Mouse (Mus musculus) gastrocnemius, postnatal 4 days (tissue): ENCODE measurements at regions not wholly inside any gene's neighbourhood (a gene's known extent, or its start where the extent isn't known, plus 50 kb on each side); places are given as distances from the start of the nearest gene placed in this dataset.
"Not testable (repeated sequence)": the region's sequence is repeated elsewhere in the genome, so short reads cannot be mapped to it uniquely, and the experiment has no call there.

Experiments used
- DNase-seq, 2 experiments: peaks; one replicate each; pipeline ENCODE4 v3.0.0; 2021 to 2022; ENCODE audit warnings: low spot score in 2 of 2, mixed read lengths in 2 of 2

DNA sequence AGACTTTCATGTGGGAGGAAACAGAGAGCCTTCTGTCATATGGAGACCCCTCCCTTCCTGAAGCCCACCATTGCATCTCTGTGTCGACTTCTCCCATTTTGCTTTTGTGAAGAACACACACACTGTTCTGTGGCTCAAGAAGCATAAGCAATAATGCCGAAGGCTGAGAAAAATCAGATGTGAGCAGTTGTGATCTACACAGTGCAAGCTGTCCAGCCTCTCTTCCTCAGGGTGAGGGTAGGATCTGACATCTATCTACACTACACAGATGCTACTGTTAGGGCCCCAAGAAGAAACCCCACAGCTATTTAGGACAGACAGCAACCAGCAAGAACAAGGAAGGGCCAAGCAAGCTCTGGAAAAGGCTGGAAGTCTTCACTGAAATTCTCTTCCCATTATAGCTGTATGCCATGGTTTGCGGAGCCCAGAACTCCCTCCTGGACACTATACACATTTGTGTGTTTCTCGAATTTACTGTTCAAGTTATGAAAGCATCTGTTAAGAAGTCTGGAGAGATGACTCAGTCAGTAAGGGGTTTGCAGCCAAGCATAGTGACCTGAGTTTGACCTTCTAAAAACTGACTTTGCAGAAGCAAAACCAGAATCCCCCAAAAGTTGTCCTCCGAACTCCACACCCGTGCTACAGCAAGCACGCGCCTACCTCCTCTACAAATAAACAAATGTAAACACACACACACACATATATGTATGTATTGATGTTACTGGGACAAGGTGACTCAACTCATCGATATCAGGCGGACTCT is 218.3 kb upstream of the Sesn3 start:
- DNase-seq, result no peak

DNA sequence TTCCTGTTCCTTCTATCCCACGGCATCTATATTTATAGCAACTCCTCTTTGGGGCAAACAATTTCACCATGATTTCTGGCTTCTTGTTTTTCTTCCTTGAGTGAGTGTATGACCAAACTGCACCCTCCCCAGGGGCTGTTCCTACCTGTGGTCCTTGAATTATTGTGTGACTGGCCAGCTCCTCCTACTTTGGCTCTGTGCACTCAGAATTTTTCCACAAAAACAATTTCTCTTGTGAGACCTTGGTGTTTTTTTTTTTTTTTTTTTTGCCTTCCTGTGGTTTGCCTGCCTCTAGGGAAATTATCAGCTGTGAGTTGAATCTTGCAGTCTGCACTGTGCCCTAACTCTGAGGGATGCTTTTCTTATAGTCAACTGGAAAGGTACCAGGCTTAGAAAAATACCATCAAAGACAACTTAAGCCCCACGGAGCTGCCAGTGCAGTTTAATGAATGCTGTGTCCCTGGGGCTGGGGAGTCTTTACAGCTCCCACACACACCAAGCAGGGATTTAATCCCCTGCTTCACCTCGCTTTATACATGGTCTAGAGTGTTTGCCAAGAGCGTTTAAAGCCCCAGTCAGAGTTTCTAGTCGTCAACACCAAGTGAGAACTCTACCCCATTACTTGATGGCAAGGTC is 216.2 kb upstream of the Sesn3 start:
- DNase-seq, result no peak

DNA sequence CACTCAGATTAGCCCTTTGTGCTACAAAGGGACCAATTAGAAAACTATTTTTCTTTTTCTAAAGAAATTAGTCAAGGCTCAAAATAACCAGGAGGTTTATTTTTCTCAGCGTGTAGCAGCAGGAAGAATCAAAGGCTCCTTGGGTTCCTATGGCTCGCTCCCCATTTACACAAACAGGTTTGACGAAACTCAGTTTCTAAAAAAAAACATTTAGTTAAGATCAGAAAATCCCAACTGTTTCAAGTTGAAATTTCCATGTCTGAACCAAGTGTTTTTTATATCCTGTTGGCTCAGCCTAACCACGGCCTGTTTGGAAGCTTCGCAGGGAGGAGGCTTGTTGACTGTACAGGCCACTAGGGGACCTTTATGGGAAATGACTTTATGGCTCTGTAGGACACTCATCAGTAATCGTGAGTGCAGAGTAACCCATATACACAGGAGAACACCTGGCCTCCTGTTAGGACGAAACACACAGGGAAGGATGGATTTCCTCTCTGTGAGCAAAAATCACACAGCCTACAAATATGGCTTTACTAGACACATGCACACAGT is 215.6 kb upstream of the Sesn3 start:
- DNase-seq, result no peak

DNA sequence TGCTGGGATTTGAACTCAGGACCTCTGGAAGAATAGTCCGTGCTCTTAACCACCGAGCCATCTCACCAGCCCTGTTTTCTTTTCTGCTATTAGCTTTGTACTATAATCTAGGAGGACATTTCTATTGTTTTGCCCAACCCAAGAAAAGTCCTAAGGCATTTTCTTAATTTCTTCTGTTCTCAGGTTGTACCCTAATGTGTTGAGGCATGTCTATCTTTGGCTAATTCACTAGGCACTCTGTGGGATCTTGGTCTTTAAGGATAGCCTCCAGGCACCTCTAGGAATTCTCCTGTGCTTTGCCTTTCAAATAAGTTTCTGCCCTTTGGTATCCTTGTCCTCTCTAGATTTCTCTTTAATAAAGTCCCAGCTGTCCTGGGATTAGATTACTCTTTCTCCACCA is 214.6 kb upstream of the Sesn3 start:
- no peak for DNase-seq

DNA sequence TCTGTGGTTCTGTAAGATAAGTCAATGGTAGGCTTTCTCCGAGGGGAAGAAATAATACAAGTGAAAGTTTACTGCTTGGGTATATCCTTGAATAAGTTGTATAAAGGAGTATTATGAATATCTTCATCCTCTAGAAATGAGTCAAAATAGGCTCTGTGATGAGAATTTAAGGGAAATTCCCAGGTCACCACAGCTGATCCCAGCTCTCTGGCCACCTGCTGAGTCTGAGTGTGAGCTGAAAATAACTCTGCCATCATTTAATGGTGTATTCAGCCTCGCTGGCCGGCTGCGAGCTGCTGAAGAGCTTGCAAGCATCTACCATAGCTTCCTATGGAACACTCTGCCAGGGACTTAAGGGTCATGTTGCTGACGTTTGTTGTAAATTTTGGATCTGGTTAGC is 213.5 kb upstream of the Sesn3 start:
- DNase-seq, result no peak

DNA sequence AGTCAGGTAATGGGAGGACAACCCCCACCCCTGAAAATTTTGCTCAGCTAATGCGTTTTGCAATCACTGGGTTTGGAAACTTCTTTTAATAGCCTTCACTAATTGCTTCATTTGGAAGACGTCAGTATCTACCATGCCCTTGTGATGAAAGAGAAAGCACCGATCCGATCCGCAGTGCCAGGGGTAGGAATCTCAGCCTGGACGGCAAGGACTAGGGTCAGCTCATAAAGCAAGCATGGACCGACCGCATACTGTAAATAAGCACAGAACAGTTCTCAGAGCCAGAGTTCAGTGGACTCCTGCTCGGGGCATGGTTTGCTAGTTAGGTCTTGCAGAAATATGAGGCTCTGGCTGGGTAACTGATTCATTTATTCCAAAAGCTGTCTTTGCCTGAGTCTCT is 213.0 kb upstream of the Sesn3 start:
- DNase-seq, result no peak

DNA sequence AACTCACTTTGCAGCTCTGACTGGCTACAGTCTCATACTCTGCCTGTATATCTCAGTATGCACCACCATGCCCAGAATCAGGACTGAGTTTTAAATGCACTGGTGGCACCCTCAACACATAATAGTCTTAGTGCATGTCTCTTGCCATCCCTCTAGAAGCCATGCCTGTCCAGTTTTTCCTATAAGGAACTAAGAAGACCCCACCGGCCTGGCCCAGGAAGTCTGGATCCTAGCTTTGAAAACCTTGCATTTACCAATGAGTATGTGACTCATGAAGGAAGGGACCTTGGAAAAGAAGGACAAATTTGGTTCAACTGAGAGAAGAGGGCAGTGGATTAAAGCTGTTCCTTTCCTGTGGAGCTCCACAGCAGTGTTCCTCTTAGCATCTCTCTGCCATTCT is 212.2 kb upstream of the Sesn3 start:
- DNase-seq, result no peak

DNA sequence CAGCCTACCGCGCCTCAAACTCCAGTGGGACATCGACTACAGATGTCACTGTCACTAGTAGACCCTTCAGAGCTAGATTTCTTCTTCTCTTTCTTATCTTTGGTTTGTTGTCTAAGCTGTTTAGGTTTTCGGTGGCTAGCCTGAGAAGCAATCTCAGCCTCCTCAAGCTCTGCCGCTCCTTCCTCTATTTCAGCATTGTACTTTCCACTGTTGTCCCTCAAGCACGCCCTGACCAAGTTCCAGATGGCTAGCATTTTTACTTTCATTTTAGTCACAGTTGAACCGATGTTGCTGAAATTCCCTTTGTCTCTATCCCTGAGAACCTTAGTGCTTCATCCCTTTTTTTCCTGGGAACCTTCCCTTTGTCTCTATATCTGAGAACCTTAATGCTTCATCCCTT is 208.1 kb upstream of the Sesn3 start:
- not testable (repeated sequence) for DNase-seq

DNA sequence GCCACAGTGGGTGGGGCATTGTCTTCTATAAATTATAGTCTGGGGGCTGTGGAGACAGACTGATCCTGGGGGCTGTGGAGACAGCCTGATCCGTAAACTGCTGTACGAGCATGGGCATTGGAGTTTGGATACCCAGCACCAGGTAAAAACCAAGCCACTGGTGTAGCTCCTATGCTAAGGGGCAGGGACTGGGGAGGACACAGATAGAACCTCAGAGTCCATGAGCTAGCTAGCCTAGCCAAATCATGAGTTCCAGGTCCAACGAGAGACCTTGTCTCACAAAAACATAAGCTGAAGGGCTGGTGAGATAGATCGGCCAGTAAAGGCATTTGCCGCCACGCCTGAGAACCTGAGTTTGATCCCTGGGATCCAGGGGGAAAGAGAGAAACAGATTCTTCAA is 205.8 kb upstream of the Sesn3 start:
- DNase-seq, result no peak

DNA sequence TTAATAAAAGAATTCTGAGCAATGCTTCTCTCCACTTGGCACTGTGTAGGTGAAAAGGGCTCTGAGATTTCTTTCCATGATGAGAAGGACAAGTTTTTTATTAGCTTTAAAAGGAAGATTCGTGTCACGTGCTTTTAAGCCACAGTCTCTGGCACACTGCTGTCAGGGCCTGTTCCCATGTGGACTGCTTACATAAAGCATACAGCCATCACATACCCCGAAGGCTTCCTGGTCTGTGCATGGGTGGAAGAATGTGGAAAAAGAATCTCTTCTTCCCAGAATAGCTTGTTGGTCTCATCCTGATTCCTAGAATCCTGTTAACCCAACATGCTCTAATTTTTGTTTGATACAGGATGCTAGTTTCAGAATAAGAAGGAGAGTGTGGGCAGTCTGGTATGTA is 205.1 kb upstream of the Sesn3 start:
- DNase-seq, result no peak

DNA sequence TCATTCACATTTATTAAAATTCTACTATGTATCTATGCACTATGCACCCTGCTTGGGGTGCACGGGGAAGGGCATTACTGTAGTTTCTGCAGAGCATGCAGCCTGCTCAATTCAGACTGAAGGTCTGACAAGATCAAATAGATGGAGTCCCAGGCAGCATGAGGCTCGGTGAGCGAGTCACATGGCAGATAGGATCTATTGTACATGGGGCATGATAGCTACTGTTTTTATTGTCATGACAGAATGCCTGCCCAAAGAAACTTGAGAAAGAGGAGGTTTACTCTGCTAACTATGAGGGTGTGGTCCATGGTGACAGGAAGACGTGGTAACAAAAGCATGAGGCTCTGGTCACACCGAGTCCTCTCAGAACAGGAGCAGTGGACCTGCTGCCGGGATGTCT is 203.1 kb upstream of the Sesn3 start:
- DNase-seq, result no peak

DNA sequence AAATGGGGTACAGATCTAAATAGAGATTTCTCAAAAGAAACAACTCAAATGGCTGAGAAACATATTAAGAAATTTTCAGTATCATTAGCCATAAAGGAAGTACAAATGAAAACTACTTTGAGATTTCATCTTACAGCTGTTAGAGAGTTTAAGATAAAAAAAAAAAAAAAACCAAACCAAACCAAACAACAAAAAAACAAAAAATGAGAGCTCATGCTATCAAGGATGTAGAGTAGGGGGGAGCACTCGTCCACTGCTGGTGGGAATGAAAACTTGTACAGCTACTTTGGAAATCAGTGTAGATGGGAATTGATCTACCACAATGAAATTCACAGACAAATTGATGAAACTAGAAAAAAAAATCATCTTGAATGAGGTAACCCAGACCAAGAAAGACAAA is 201.9 kb upstream of the Sesn3 start:
- no peak for DNase-seq

DNA sequence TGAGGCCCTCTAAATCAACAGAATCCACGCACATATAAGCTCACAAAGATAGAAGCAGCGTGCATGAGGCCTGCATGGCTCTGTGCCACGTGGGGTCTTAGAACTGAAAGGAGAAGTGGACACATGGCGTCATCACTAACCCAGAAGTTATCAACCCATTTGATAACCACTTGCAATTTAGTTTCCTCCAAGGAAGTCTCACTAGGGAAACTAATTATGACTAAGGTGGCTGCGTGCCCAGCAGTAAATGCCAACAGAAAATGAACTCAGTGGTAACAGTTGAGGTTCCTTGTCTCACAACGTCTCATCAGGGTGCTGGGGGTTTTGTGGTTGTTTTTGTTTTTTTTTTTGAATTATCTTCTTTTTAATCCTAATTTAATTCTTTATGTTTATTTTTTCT is 200.6 kb upstream of the Sesn3 start:
- DNase-seq, result no peak

DNA sequence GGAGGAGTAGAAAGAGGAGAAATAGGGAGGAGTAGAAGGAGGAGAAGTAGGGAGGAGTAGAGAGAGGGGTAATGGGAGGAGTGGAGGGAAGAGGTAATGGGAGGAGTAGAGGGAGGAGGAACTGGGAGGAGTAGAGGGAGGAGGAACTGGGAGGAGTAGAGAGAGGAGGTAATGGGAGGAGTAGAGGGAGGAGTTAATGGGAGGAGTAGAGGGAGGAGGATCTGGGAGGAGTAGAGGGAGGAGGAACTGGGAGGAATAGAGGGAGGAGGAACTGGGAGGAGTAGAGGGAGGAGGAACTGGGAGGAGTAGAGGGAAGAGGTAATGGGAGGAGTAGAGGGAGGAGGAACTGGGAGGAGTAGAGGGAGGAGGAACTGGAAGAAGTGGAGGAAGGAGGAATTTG is 200.0 kb upstream of the Sesn3 start:
- DNase-seq, result not testable (repeated sequence)

DNA sequence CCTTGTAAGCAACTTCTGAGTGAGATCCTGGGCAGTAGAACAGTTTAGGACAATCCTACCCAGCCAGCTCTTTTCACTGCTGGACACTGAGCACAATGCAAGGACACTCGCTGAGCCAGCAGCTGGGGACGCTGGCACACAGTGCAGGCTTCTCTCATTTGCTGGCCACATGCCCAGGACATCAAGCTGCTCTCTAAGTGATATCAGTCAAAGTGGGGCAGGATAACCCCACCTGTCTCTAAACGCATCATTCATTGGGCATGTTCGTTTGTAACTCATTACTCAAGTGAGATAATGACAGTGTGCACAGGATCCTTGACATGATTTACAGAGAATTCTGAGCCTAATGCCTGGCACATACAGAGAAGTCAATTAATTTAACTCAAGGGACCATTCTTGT is 199.4 kb upstream of the Sesn3 start:
- peak in 1 of 2 experiments; percentile 66 for DNase-seq

DNA sequence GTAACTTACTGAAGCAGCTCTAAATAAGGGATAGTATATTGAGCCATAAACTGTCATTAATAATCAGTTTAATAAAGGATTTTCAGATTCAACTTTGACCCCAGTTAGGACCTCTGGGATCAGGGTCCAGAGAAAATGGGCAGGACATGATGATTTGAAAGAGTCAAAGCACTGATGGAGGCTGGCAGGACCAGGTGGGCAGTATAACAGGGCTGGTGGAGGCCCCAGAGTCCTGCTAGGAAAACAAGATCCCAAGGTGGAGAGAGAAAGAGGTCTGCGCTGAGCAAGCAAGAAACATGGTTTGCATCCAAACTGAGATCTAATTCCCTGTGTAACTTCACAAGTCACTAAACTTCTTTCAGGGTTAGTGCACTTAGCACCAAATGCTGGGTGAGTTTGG is 199.0 kb upstream of the Sesn3 start:
- DNase-seq, result no peak

DNA sequence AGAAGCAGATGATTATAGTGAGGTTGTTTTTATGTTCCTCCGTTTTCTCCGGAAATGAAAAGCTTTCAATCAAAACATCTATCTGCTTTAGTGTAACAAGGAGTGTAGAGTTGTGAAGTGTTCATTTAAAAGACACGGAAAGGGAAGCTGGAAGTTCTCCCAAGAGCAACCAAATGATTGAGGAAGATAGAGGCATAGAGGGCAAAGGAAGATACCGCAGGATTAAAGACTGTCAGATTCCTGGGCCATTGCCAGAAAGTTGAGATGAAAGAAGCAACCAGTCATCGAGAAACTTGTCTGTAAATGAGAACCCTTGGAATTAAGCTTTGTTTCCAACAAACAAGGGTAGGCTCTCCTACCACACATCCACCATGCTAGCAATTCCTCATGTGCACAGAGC is 198.1 kb upstream of the Sesn3 start:
- DNase-seq, result no peak

DNA sequence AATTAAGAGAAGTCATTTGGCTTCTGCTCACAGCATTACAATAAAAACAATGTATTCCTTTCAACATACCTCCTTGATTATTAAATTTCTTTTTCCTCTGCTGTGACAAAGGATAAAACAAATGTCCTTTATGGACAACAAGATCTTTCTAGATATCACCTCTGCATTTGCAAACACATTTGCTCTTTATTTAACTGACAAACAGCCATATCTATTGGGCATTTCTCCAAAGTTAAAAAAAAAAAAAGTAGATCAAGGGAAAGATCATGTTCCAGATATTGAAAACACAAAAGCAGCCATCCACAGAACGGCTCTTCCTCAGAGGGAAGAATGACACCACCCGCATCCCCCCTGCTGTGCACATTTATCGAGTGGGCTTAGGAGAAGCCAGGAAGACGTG is 193.7 kb upstream of the Sesn3 start:
- DNase-seq, result no peak

DNA sequence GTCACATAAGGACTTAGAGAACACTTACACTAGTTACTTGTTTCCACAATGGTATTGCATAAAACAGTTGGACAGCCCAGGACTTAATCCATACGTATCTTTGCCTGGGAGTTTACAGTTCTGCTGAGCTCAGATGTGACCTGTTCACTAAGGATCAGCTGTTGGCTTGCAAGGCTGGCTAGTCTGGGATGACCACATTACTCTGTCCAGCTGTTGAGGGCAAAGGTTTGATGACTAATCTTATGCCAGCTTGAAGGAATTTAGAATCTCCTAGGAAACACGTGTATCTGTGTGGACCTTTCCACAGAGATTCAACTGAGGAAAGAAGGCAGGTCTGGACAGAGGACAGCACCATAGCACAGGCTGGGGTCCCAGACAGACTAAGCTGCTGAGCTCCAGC is 188.7 kb upstream of the Sesn3 start:
- no peak for DNase-seq

DNA sequence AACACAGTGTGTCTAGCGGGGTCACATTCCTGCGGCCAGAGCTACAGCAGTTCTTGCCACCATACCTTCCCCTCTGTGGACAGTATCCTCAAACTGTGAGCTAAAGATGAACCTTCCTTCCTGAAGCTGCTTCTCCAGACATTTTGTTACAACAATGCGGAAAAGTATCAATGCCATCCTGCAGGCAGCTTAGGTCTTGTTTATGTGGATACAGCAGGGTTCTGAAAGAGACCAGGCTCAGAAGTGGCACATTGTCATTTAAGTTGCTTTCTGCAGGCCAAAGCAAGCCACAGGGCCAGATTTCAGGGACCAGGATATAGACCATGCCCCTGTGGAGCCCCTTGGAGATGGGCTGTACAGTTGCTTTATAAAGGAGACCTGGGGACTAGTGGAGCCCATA is 188.3 kb upstream of the Sesn3 start:
- DNase-seq, result no peak

DNA sequence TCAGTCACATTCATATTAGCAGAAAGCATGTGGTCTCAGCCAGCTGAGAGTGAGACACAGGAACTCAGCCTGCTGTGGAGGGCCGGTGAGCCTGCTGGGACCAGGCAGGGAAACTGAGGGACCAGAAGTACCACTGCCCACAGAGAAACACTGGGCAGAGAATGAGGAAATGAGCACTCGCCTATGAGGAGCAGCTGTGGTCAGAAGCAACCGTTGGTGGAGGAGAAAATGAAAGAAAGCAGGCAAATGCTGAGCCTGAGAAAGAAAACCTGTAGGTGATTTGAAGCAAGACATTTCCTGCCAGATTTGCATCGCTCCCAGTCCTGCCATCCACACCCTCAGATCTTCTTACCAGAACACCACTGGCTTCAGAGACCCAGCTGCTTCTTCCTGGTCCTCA is 187.0 kb upstream of the Sesn3 start:
- no peak for DNase-seq

DNA sequence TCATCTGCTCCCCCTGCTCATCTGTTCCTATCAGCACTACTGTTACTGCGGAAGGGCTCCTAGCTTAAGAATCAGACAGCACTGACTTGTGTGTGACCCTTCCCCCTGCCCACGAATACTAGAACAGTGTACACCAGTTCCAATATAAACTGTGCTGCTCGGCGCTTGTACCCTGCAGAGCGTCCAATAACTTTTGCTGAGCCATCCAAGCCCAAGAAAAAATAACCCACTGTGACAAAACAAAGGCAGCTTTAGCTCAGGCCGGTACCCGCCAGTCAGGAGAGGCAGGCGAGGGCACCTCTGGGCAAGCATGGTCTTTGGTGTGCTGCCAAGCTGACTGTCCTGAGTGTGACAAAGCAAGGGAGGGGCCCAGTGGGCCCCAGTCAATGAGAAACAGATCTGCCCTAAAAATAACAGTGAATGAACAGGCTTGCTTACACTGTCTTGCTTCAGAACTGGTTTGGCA is 185.0 kb upstream of the Sesn3 start:
- DNase-seq, result no peak

DNA sequence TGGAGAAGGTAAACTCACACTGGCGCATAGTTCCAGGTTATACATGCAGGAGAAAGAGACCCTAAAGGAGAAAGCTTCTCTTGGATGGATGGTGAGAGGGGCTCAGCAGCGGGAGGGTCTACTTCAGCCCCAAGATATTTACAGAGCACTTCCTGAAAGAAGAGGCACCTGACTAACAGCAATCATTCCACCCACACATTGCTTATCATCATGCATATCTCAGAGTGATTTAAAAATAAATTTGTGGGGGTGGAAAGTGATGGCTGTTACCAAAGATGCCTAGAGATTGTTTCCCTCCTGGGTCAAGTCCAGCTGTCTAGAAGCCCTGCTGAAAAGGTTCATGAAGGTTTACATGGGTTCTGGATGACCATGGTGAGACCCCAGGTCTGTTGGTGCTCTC is 184.4 kb upstream of the Sesn3 start:
- DNase-seq, result no peak
